Mouse (Mus musculus) bone marrow, adult 2 months (tissue): ENCODE measurements at regions not wholly inside any gene's neighbourhood (a gene's known extent, or its start where the extent isn't known, plus 50 kb on each side); places are given as distances from the start of the nearest gene placed in this dataset.
A peak's percentile ranks its signal among the peaks of the same experiment; 100 is the strongest.

Source experiments
- H3K27ac ChIP-seq: fragments of 200-500 bp; 2 replicates; pipeline ENCODE4 v1.5.1; 2012; ENCODE audit warnings: low read depth, mild to moderate bottlenecking, control low read depth, inconsistent platforms, low read length; ENCODE audit not compliant: control insufficient read depth, poor library complexity, insufficient read depth
- H3K4me1 ChIP-seq: fragments of 200-500 bp; 2 replicates; pipeline ENCODE4 v1.6.1; 2011; ENCODE audit warnings: low read length; ENCODE audit not compliant: control insufficient read depth, insufficient read depth
- H3K4me3 ChIP-seq: fragments of 200-500 bp; replicated peaks from 2 replicates; pipeline ENCODE3; 2011; ENCODE audit warnings: mild to moderate bottlenecking, low read depth, low read length, control low read depth; ENCODE audit not compliant: control insufficient read depth
- CTCF ChIP-seq: fragments of 200-500 bp; IDR thresholded peaks from 2 replicates; pipeline ENCODE4 v1.5.1; 2011; ENCODE audit warnings: low read length, control low read depth; ENCODE audit not compliant: control insufficient read depth, insufficient read depth
- POLR2A ChIP-seq: fragments of 200-500 bp; IDR thresholded peaks from 2 replicates; pipeline ENCODE4 v1.6.1; 2011; ENCODE audit warnings: low read depth, mild to moderate bottlenecking, control low read depth, low read length, borderline replicate concordance; ENCODE audit not compliant: control insufficient read depth
- WGBS: fragments of 180-500 bp; shearing (Covaris S2); methylation state at CpG from one replicate; pipeline ENCODE4 v1.1.7; 2018; 5-methylcytosine and 5-hydroxymethylcytosine counted together

DNA sequence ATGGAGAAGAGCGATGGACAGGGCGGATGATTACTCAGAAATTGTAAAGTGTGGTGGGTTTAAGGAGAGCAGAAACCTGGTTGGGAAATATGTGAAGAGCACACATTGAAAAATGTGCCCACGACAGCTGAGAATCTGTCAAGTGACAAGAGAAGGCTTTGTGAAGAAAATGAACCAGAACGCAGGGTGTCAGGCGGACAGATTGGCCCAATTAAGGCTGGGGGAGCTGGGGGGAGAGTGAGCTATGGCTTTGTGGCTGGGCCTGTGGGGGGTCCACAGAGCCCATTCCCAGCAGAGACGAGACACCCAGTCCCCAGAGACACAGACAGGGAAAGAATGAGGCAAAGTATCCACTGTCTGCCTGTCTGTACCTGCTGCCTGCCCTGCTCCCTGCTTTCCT is 153.3 kb downstream of the Shq1 start:
- 82% methylated on average over 6 of the region's 6 CpGs for WGBS
- TF ChIP-seq POLR2A (no peak), CTCF (no peak)
- H3K4me1 ChIP-seq, result no peaks in the 10 kb centered on the region; the same call in 1 of the 2 replicates
- no peak overlapping the region for H3K4me3 ChIP-seq
- H3K27ac ChIP-seq, result no peak overlapping the region

DNA sequence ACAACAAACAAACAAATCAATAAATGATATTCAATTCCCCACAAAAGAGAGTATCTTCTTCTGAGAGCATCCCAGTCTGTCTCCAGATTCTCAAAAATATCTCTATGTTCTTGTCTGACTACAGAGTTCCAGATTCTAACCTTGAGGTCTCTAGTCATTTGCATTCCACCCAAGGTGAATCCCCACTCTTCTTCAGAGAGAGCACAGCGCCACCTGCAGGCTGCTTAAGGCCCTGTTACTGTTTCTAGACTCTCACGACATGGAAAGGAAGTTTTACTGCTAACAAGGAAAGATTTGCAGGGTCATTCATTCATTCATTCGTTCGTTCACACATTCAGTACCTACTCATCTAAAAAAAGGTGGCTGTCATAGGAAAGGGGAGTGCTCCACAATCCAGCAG is 158.3 kb downstream of the Shq1 start:
- TF ChIP-seq POLR2A (no peak), CTCF (peak; percentile 64)
- Histone ChIP-seq H3K4me3 (no peak overlapping the region), H3K27ac (no peak overlapping the region), H3K4me1 (peaks cover 4% of the 10 kb centered on the region)
- WGBS, result 37% methylated on average over 4 of the region's 4 CpGs

DNA sequence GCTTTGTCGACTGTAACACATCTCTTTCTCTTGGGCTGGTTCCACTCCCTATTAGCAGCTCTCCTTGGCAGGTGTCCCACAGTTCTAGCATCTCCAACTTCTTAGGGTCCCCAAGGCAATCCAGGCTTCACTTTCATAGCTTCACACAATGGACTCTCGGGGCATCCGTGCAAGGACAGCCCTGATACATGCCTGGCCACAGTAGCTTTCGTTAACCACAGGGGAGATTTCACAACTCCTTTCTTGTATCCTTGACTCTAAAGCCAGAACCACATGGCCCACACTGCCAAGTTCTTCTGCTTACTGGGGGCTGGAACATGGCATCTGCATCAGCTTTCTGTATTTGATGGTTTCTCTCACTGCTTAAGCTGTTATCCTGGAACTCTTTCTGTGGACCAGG is 160.3 kb downstream of the Shq1 start:
- TF ChIP-seq POLR2A, result no peak
- no peak for TF ChIP-seq CTCF
- Histone ChIP-seq H3K4me3 (no peak overlapping the region), H3K4me1 (peaks cover 5% of the 10 kb centered on the region), H3K27ac (no peak overlapping the region)
- WGBS, result 21% methylated on average over 4 of the region's 4 CpGs

DNA sequence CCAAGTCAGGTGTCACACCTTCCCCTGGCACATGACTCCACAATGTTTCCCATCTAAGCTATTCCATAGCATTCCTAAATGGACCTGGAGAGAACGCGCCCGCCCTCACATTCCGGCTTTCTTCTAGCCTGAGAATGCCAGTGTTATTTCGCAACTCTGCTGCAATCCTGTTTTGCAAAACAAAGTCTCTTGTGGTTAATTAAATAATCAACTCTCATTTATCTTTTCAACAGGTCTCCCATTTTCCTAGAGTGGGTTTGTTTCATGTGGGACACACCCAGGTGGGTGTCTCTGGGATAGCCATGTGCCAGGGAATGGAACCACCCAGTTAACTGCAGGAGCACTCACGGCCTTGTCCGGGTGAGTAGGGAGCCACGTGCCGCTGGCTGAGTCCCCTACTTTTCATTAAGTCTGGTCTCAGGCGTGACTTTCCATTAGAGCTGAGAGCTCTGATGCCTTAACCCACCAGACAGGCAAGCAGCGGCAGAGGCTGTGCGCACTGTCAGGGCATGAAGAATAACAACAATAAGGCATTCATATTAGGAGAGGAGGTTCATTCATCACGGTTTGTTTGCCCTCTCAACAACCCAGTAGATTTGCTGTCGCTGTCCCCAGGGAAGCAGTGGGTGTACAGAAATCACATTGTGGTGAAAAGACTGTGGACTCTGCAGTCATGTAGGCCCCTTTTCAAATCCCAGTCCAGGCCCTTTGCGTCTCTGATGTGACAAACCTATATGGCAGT is 165.3 kb downstream of the Shq1 start:
- no peak overlapping the region for H3K4me3 ChIP-seq
- H3K4me1 ChIP-seq, result peaks cover 7% of the 10 kb centered on the region
- 59% methylated on average over 15 of the region's 15 CpGs for WGBS
- no peak for TF ChIP-seq POLR2A
- TF ChIP-seq CTCF, result no peak
- H3K27ac ChIP-seq, result no peak overlapping the region

DNA sequence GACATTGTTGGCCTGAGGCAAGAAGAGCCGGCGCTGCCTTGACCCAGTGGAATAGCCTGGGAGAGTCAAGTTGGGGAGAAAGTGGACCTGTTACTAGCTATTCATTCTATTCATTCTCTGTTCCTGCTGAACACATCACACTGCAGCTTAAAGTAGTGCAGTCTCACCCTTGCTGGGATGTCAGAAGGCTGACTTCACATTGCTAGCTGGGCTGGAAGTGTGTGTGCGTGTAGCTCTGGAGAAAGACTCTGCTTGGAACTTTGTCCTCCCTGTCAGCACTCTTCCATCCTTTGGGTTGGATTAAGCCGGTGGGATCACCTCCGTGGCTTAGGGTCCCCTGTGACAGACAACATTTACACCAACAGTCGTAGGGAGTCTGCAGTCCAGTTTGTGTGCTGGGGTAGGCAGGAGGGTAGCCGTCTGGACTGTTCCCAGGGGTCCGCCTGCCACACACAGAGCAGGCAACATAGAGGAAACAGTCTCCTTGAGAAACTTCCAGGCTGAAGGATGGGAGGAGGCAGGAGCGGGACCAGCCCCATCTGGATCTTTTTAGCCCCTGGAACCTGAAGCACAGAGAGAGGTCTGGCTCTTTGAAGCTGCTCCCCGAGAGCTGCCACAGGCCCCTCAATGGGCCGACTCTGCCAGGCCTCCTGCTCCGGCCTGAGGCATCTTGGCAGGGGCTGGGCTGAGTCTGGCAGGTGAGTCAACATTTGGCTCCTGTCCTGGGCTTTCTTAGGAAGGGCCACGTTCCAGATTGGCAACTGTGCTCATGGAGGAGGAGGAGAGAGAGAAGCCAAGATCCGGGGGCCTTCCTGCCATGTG is 167.8 kb downstream of the Shq1 start:
- WGBS, result 81% methylated on average over 14 of the region's 14 CpGs
- Histone ChIP-seq H3K4me1 (peaks cover 5% of the 10 kb centered on the region; the same call in 1 of the 2 replicates), H3K27ac (no peak overlapping the region; the same call in 1 of the 2 replicates), H3K4me3 (no peak overlapping the region)
- TF ChIP-seq POLR2A (no peak), CTCF (no peak)

DNA sequence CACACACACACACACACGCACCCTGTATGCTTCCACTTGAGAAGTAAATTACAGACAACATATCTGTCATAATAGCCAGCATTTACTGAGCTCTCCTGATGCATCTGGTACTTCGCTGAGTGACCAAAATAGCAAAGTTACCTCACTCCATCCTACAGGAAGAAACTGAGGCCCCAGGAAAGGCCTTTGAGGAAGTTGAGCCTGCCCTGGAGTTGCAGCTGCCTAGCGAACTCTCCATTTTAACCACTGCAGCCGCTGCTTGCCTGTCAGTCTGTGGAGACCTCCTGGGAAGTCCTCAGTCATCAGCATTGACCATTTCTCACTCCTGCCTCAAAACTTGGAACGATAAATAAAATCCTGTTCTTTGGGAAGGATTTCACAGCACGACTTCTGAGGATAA is 168.8 kb downstream of the Shq1 start:
- Histone ChIP-seq H3K27ac (peak overlapping the region; percentile 25), H3K4me3 (no peak overlapping the region), H3K4me1 (peaks cover 5% of the 10 kb centered on the region; the same call in 1 of the 2 replicates)
- WGBS, result 9% methylated on average over 6 of the region's 6 CpGs
- no peak for TF ChIP-seq POLR2A
- TF ChIP-seq CTCF, result no peak

DNA sequence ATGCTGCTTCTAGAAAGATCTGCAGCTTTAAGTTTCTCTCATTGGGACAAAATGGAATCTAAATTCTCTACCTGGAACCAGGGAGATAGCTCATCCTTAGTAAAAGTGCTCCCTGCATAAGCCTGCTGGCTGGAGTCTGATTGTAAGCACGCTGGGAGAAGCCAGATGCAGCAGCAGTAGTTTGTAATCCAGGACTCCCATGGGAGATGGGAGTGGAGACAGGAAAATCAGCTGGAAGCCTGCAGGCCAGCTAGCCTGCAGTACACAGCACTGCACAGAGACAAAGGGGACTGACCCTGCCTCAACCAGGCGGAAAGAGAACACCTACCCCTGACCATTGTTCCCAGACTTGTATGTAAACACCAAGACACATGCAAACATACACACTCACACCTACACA is 170.2 kb downstream of the Shq1 start:
- Histone ChIP-seq H3K4me3 (no peak overlapping the region), H3K27ac (no peak overlapping the region), H3K4me1 (peaks cover 3% of the 10 kb centered on the region; the same call in 1 of the 2 replicates)
- no peak for TF ChIP-seq POLR2A
- no peak for TF ChIP-seq CTCF
- WGBS, result 76% methylated on average over 2 of the region's 2 CpGs

DNA sequence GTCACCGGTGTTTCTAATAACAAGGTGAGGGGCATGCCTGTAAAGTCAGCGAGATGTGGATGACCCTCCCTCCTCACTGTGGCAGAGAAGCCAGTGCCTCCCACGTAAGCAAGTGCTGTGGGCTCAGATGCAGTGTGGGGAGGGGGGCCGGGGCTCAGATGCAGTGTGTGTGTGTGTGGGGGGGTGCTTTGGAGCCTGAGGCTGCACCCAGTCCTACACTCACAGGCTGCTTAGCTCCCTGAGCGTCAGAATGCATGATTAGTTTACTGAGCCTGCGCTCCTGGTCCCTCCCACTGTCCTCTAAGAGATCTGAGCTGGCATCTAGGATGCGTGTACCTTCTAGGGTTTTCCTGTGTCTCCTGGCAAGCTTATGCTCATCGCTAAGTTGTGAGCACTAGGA is 170.9 kb downstream of the Shq1 start:
- Histone ChIP-seq H3K4me3 (no peak overlapping the region), H3K4me1 (peaks cover 3% of the 10 kb centered on the region; the same call in 1 of the 2 replicates), H3K27ac (no peak overlapping the region)
- 84% methylated on average over 8 of the region's 8 CpGs for WGBS
- TF ChIP-seq CTCF, result no peak
- no peak for TF ChIP-seq POLR2A
